Mouse (Mus musculus) spleen, adult 18-20 months (tissue): ENCODE measurements at regions not wholly inside any gene's neighbourhood (a gene's known extent, or its start where the extent isn't known, plus 50 kb on each side); places are given as distances from the start of the nearest gene placed in this dataset.

Experiments
- DNase-seq, 2 experiments: peaks; one replicate each; pipeline ENCODE4 v3.0.0; 2022; ENCODE audit warnings: mixed read lengths in 2 of 2

DNA sequence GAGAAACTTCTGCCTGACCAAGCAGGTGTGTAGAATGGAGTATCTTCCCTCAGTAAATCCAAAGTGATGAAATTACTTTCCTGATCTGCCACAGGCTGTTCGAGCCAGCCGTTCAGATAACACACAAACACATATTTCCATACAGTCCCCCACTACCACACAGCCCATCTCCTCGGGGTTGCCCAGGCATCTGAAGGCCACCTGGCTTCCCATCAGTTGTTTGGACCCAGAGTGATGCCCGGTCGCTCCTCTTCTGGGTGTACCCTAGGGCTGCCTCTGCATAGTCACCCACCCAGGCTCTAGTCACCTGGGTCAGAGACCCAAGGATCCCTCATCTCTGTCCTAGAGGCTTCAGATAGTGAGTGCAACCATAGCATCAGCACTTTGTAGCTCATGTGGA is 107.9 kb downstream of the CK137956 start:
- DNase-seq = no peak

GRCm38 (mm10) chr4:127861319-127862117 is 109.2 kb downstream of the CK137956 start:
- no peak for DNase-seq

DNA sequence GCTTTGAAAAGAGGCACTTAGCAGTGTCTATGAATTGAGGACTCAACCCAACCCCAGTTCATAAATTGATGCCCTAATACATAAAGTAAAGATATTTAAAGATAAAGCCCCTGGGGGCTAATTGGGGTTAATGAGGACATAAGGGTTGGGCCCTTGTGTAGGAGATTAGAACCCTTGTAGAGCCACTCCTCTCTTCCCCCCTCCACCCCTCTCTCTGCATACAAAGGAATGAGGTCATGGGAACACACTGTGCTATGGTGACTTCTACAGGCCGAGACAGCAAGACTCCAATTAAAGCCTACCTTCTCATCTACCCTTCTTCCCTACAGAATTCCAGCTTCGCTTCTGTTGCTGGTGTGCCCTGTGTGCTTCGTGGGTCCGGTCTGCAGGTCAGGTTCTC is 110.5 kb downstream of the CK137956 start:
- DNase-seq = no peak

GRCm38 (mm10) chr4:127859505-127859904 is 111.2 kb downstream of the CK137956 start:
- DNase-seq = no peak

DNA sequence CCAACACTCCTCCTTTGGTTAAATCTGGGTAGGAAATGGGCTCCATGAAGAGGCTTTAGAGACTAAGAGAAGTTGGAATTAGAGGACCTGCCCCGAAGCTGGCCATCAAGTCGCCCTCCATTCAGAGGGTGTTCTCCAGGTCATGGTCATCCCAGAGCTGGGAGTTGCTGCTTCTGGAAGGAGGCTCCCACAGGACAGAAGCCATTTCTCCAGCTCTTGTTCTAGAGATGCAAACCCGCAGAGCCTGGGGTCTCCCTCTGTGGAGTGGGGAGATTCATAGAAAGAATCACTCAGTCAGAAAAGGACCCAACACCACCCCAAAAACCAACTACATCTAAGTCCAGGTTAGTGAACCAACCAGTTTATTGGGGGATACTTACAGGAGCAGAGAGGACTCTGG is 112.2 kb downstream of the CK137956 start:
- no peak for DNase-seq

GRCm38 (mm10) chr4:127855836-127856235 is 114.9 kb downstream of the CK137956 start:
- no peak for DNase-seq

DNA sequence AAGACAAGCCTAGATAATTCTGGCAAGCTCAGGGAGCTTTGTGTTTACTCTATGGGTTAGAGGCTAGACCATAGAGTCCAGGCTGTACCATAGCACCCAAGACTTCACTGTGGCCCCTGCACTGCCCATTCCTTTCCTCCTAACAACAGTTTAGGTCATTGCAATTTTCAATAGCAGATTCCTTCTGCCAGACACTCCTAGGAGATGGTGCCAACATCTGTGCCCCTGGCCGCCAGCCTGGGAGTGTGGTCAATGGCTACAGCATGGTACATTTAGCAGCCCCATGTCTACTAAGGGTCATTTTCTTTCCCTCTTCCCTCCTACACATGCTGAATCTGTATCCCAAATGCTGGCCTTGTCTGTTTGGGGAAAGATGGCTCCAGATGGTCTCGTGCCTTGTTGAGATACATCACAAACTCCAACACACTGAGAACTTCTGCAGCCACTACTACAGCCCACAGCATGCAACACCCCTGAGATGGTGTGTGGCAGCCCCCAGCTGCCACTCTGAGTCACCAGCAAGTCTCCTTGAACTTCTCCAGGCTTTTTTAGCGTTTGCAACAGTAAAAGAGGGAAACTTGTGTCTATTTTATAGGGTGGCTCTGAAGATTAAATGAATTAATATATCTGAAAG is 115.9 kb downstream of the CK137956 start:
- DNase-seq = no peak

GRCm38 (mm10) chr4:127849306-127849705 is 121.4 kb downstream of the CK137956 start:
- DNase-seq = no peak

- no peak for DNase-seq
These were observed 124.4 kb downstream of the CK137956 start for GRCm38 (mm10) chr4:127846321-127846720.

- DNase-seq = no peak
These were observed 127.3 kb downstream of the CK137956 start for GRCm38 (mm10) chr4:127843421-127843820.

GRCm38 (mm10) chr4:127833668-127834067 is 137.1 kb downstream of the CK137956 start:
- DNase-seq = no peak

- DNase-seq = no peak
These were observed 143.8 kb downstream of the CK137956 start for GRCm38 (mm10) chr4:127826988-127827387.

GRCm38 (mm10) chr4:127819501-127819900 is 151.2 kb downstream of the CK137956 start:
- DNase-seq = no peak

DNA sequence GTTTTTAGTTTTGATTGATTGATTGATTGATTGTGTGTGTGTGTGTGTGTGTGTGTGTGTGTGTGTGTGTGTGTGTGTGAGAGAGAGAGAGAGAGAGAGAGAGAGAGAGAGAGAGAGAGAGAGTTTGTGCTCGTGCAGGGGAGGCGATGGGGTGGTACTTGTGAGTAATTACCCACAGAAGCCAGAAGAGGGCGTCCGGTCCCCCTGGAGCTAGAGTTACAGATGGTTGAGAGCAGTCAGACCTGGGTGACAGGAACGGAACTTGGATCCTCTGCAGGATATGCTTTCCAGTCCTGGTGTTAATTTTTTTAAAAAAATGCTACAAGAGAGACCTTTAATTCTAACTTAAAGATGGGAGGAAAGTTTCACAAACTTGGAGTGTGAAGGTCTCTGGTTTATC is 151.7 kb downstream of the CK137956 start:
- DNase-seq = no peak

GRCm38 (mm10) chr4:127814631-127815030 is 156.1 kb downstream of the CK137956 start:
- no peak for DNase-seq

GRCm38 (mm10) chr4:127812047-127812545 is 158.7 kb downstream of the CK137956 start:
- no peak for DNase-seq

GRCm38 (mm10) chr4:127810899-127811510 is 159.7 kb downstream of the CK137956 start:
- no peak for DNase-seq

- no peak for DNase-seq
These were observed 161.7 kb downstream of the CK137956 start for GRCm38 (mm10) chr4:127809006-127809405.

DNA sequence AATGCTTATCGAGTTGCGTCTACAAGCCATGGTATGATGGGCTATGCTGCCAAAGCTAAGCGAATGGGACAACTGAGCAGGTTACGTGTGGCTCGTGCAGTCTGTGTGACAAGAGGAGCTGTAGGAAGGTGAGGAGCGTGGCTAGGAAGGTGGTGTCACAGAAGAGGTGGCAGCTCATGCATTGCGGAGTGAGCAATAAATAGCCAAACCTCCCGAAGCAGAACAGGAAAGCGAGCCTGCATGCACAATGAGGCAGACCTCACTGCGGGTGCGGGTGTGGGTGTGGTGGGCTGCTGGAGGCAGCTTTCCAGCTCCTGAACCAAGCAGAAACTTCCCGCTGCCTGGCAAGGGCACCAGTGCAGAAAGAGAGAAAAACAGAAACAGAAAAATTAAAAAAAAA is 181.5 kb downstream of the CK137956 start:
- no peak for DNase-seq

DNA sequence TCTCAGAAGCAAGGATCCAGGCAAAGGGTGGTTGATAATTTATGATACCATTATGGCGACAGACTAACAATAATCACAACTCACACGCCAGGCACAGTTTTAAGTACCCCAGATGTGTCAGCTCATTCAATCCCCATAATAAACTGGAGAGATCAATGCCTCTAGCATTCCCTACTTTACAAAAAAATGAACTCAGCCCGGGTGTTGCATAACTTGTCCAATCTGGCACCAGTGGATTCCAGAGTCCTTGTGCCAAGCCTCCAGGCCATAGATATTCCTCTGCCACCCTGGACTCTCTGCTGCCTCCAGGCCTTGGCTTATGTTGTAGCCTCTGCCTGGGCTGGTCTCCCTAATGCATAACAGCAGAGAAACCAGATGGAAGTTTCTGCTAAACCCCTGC is 185.0 kb downstream of the CK137956 start:
- no peak for DNase-seq

DNA sequence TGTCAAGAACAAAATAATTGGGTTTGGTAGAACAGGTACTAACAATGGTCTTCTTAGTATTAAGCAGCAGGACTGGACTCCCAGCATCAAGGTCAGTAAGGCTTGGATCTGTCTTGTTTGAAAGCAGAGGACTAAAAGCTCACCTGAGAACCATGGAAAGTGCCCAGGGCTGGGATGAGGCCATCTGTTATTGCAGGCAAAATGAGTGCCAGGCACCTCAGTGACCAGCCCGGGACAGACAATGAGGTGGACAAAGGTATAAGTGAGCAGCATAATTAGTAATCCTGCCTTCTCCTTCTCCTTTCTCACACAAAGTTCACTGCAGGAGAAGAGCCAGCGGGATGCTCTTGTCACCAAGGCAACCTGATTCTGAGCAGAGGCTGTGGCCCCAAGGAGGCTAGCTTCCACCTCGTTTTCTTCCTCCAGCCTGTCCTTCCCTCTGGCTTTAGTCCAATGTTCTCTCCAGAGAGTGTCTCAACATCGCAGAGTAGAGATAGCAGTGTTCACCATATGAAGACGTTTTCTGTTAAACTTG is 198.7 kb downstream of the CK137956 start:
- no peak for DNase-seq

DNA sequence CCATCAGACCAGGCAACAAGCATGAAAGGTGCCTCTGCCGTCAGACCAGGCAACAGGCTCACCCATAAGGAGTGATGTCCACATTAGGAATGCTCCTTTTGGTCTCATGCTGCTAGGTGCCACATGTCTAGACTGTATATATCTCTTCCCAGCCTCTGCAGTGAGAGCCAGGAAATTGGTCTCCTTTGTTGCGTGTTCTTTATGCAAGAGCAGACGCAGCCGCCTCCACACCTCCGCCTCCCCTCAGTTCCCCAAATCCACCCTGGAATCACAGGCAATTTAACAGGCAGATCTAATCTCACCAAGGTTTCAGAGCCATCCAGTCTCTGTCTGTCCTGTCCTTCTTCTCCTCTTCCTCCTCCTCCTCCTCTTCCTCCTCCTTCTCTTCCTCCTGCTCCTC is 207.0 kb downstream of the CK137956 start:
- no peak for DNase-seq

- DNase-seq = no peak
These were observed 211.8 kb downstream of the CK137956 start for GRCm38 (mm10) chr4:127758961-127759360.

- no peak for DNase-seq
These were observed 214.5 kb downstream of the CK137956 start for GRCm38 (mm10) chr4:127756238-127756637.
